In genomic region chr13:51991339-51991738, GRCm38 (mm10) we compare ENCODE assay signal across 30 mouse cellular contexts.
"Had no signal": no experiment of that assay in that cellular context is flagged by ENCODE, and none has a peak within 500 bp of the region (broad histone marks: within the 10 kb centered on the region; RNA-seq: fewer than 3 reads in every experiment).

No protein-coding gene starts in this region.

- H3K27ac ChIP-seq: left cerebral cortex, adult 2 months; limb, embryonic 10.5 days; limb, embryonic 12.5 days; limb, embryonic 13.5 days; limb, embryonic 15.5 days; liver, embryonic 13.5 days; liver, embryonic 14.5 days; liver, embryonic 15.5 days; lung, embryonic 15.5 days; macrophage; midbrain, embryonic 10.5 days; midbrain, embryonic 12.5 days; midbrain, embryonic 13.5 days; midbrain, embryonic 15.5 days; neural tube, embryonic 12.5 days had no signal

- H3K36me3 ChIP-seq: limb, embryonic 10.5 days; limb, embryonic 12.5 days; limb, embryonic 13.5 days; limb, embryonic 15.5 days; liver, embryonic 13.5 days; liver, embryonic 15.5 days; lung, embryonic 15.5 days; midbrain, embryonic 10.5 days; midbrain, embryonic 12.5 days; midbrain, embryonic 13.5 days; midbrain, embryonic 15.5 days; neural tube, embryonic 12.5 days had no signal

- H3K4me2 ChIP-seq: limb, embryonic 12.5 days; limb, embryonic 13.5 days; limb, embryonic 15.5 days; liver, embryonic 13.5 days; liver, embryonic 15.5 days; lung, embryonic 14.5 days; lung, embryonic 15.5 days; midbrain, embryonic 11.5 days; midbrain, embryonic 12.5 days; midbrain, embryonic 13.5 days; midbrain, embryonic 15.5 days; neural tube, embryonic 12.5 days had no signal

- H3K9ac ChIP-seq: limb, embryonic 12.5 days; limb, embryonic 13.5 days; limb, embryonic 15.5 days; liver, embryonic 13.5 days; liver, embryonic 14.5 days; liver, embryonic 15.5 days; lung, embryonic 14.5 days; lung, embryonic 15.5 days; midbrain, embryonic 12.5 days; midbrain, embryonic 13.5 days; midbrain, embryonic 15.5 days; neural tube, embryonic 12.5 days had no signal

- H3K4me3 ChIP-seq: left cerebral cortex, adult 2 months; limb, embryonic 10.5 days; limb, embryonic 12.5 days; limb, embryonic 13.5 days; limb, embryonic 15.5 days; liver, embryonic 13.5 days; liver, embryonic 15.5 days; lung, embryonic 15.5 days; megakaryocyte, embryonic 14.5 days; midbrain, embryonic 10.5 days; midbrain, embryonic 12.5 days; midbrain, embryonic 13.5 days; midbrain, embryonic 15.5 days; myocyte; neural tube, embryonic 12.5 days had no signal

- H3K9me3 ChIP-seq: limb, embryonic 10.5 days; limb, embryonic 12.5 days; limb, embryonic 15.5 days; liver, embryonic 15.5 days; lung, embryonic 15.5 days; midbrain, embryonic 10.5 days; midbrain, embryonic 12.5 days; midbrain, embryonic 13.5 days; midbrain, embryonic 15.5 days; neural tube, embryonic 12.5 days had no signal

- H3K27me3 ChIP-seq: limb, embryonic 12.5 days; limb, embryonic 13.5 days; limb, embryonic 15.5 days; liver, embryonic 13.5 days; liver, embryonic 15.5 days; lung, embryonic 15.5 days; midbrain, embryonic 12.5 days; midbrain, embryonic 13.5 days; midbrain, embryonic 15.5 days; neural tube, embryonic 12.5 days had no signal

- ATAC-seq: lung, postnatal 0 days; midbrain, embryonic 13.5 days; midbrain, embryonic 15.5 days; midbrain, embryonic 16.5 days had no signal

- H3K4me1 ChIP-seq: limb, embryonic 10.5 days; limb, embryonic 12.5 days; limb, embryonic 15.5 days; liver, embryonic 15.5 days; midbrain, embryonic 12.5 days; midbrain, embryonic 13.5 days; midbrain, embryonic 15.5 days; neural tube, embryonic 12.5 days had no signal

- DNase-seq: left cerebral cortex, postnatal 4 days; liver; liver, embryonic 13.5 days; lung, adult 18-20 months; lung, adult 2 months; lung, embryonic 14.5 days; lung, postnatal 10 days; lung, postnatal 14 days; lung, postnatal 36 days; lung, postnatal 4 days; midbrain, embryonic 14.5 days had no signal
